Mouse (Mus musculus): ENCODE results near the gene Itga8.

DNA sequence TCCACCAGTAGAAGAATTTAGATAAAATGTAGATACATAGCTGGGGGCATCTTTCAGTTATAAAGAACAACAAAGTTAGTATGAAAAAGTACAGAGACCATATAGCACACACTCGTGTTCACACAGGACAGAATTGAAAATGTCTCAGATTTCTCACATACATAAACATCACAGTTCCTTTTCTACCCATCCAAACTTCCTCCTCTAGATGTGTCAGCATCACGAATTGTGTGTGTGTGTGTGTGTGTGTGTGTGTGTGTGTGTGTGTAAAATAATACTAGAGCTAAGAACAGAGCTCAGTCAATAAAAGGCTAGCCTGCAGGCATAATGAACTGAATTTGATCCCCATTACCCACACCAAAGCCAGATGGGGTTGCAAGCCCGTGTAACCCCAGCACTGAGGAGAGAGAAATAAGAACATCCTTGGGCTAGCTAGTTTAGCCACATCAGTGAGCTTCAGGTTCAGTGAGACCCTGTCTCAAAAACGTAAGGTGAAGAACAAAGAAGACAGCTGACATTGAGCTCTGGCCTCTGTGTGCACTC lies 22.6 kb downstream of the Itga8 start:
- TF ChIP-seq CTCF (IDR thresholded peaks at IDR 0.05; ENCODE audit: extremely low read depth, insufficient read depth, insufficient read length, insufficient replicate concordance), result no peak
- no peak for TF ChIP-seq POLR2A (IDR thresholded peaks at IDR 0.05; ENCODE audit: low read depth, low read length)
